Comparison of ENCODE assay signal across 26 mouse cellular contexts in genomic region chr2:58656959-58657358, GRCm38 (mm10).
"Had no signal": no experiment of that assay in that cellular context is flagged by ENCODE, and none has a peak within 500 bp of the region (broad histone marks: within the 10 kb centered on the region; RNA-seq: fewer than 3 reads in every experiment).

No protein-coding gene starts in this region.

- H3K36me3 ChIP-seq: embryonic facial prominence, embryonic 10.5 days; embryonic facial prominence, embryonic 12.5 days; embryonic facial prominence, embryonic 13.5 days; embryonic facial prominence, embryonic 15.5 days; forebrain, embryonic 10.5 days; forebrain, embryonic 12.5 days; forebrain, embryonic 15.5 days had no signal

- H3K9me3 ChIP-seq: embryonic facial prominence, embryonic 10.5 days; embryonic facial prominence, embryonic 12.5 days; embryonic facial prominence, embryonic 13.5 days; embryonic facial prominence, embryonic 15.5 days; forebrain, embryonic 12.5 days; forebrain, embryonic 15.5 days had no signal

- DNase-seq: cerebellum, adult 9-10 months; cerebellum, adult 9-11 months; cerebellum, postnatal 10 days; cerebellum, postnatal 14 days; cerebellum, postnatal 25 days; cerebellum, postnatal 36 days; embryo, embryonic 11 days; forebrain, postnatal 0 days; gastrocnemius, adult 2 months; gastrocnemius, postnatal 10 days; gastrocnemius, postnatal 14 days; gastrocnemius, postnatal 25 days; gastrocnemius, postnatal 36 days; heart, adult 18-20 months; heart, adult 2 months had no signal

- ATAC-seq: forebrain, embryonic 13.5 days; forebrain, embryonic 14.5 days; forebrain, embryonic 15.5 days; forebrain, embryonic 16.5 days; forebrain, postnatal 0 days had no signal

- H3K27me3 ChIP-seq: embryonic facial prominence, embryonic 12.5 days; embryonic facial prominence, embryonic 13.5 days; embryonic facial prominence, embryonic 15.5 days; forebrain, embryonic 12.5 days; forebrain, embryonic 13.5 days; forebrain, embryonic 15.5 days had no signal

- H3K27ac ChIP-seq: embryonic facial prominence, embryonic 10.5 days; embryonic facial prominence, embryonic 12.5 days; embryonic facial prominence, embryonic 13.5 days; embryonic facial prominence, embryonic 15.5 days; forebrain, embryonic 10.5 days; forebrain, embryonic 12.5 days; forebrain, embryonic 13.5 days; forebrain, embryonic 15.5 days; gastrocnemius, adult 2 months; heart, adult 2 months had no signal

- H3K4me3 ChIP-seq: embryonic facial prominence, embryonic 10.5 days; embryonic facial prominence, embryonic 12.5 days; embryonic facial prominence, embryonic 13.5 days; embryonic facial prominence, embryonic 15.5 days; erythroblast, embryonic 14.5 days; forebrain, embryonic 10.5 days; forebrain, embryonic 12.5 days; forebrain, embryonic 13.5 days; forebrain, embryonic 15.5 days; gastrocnemius, adult 2 months; heart, adult 2 months had no signal
